Mouse (Mus musculus) embryonic facial prominence, embryonic 10.5 days (tissue): ENCODE measurements around the gene Ngp. TPM values are rescaled to one million over a fixed set of nuclear protein-coding genes. Genes with fewer than 3 reads are reported as not detected.
"Not testable (repeated sequence)": the region's sequence is repeated elsewhere in the genome, so short reads cannot be mapped to it uniquely, and the experiment has no call there.

ENCODE experiments used
- DNase-seq: peaks from one replicate; pipeline ENCODE4 v3.0.0-alpha.2; 2017; ENCODE audit warnings: low spot score
- H3K27ac ChIP-seq: fragments of 300-500 bp; sonication (generic); replicated peaks from 2 replicates; pipeline ENCODE4 v1.5.1; 2016; ENCODE audit warnings: mild to moderate bottlenecking
- H3K27me3 ChIP-seq: fragments of 300-500 bp; sonication (generic); replicated peaks from 2 replicates; pipeline ENCODE4 v1.6.1; 2016; ENCODE audit warnings: low read depth, mild to moderate bottlenecking; ENCODE audit not compliant: poor library complexity, severe bottlenecking
- H3K36me3 ChIP-seq: fragments of 300-500 bp; sonication (generic); replicated peaks from 2 replicates; pipeline ENCODE4 v1.6.1; 2016; ENCODE audit warnings: mild to moderate bottlenecking, moderate library complexity
- H3K4me1 ChIP-seq: fragments of 300-500 bp; sonication (generic); 2 replicates; pipeline ENCODE4 v1.6.1; 2016
- H3K4me3 ChIP-seq: fragments of 300-500 bp; sonication (generic); 2 replicates; pipeline ENCODE4 v1.5.1; 2016; ENCODE audit warnings: mild to moderate bottlenecking, moderate library complexity
- H3K9me3 ChIP-seq: fragments of 300-500 bp; sonication (generic); 2 replicates; pipeline ENCODE4 v1.6.1; 2016; ENCODE audit warnings: mild to moderate bottlenecking
- WGBS: fragments of 180-500 bp; shearing (Covaris S2); methylation state at CpG from one replicate; pipeline ENCODE4 v1.1.7; 2016; 5-methylcytosine and 5-hydroxymethylcytosine counted together
- polyA plus RNA-seq: library from polyadenylated mRNA; unstranded; fragments of >200 nt; fragmentation: Nextera tagmentation; extraction: Ambion mirVana; gene quantifications from 2 replicates; pipeline ENCODE4 v1.2.1, GENCODE M21; 2016

Ngp gene
- polyA plus RNA-seq, 1 experiment from 2014 or later: not detected

- H3K4me3 ChIP-seq: no peak overlapping the region
- no peak for DNase-seq
- WGBS: 95% methylated on average over 2 of the region's 2 CpGs
- H3K36me3 ChIP-seq: peaks cover 62% of the 10 kb centered on the region
- H3K4me1 ChIP-seq: peaks cover 13% of the 10 kb centered on the region
- H3K9me3 ChIP-seq: no peaks in the 10 kb centered on the region
- H3K27me3 ChIP-seq: no peaks in the 10 kb centered on the region
- H3K27ac ChIP-seq: no peak overlapping the region
These were observed 16.8 kb upstream of the Ngp start for GRCm38 (mm10) chr9:110402731-110403130.

- 93% methylated on average over 4 of the region's 4 CpGs for WGBS
- not testable (repeated sequence) for H3K9me3 ChIP-seq, DNase-seq, H3K27me3 ChIP-seq, H3K27ac ChIP-seq, H3K4me3 ChIP-seq
- Histone ChIP-seq H3K36me3 (peaks cover 57% of the 10 kb centered on the region), H3K4me1 (peaks cover 13% of the 10 kb centered on the region)
These were observed 16.3 kb upstream of the Ngp start for GRCm38 (mm10) chr9:110403240-110403639.

DNA sequence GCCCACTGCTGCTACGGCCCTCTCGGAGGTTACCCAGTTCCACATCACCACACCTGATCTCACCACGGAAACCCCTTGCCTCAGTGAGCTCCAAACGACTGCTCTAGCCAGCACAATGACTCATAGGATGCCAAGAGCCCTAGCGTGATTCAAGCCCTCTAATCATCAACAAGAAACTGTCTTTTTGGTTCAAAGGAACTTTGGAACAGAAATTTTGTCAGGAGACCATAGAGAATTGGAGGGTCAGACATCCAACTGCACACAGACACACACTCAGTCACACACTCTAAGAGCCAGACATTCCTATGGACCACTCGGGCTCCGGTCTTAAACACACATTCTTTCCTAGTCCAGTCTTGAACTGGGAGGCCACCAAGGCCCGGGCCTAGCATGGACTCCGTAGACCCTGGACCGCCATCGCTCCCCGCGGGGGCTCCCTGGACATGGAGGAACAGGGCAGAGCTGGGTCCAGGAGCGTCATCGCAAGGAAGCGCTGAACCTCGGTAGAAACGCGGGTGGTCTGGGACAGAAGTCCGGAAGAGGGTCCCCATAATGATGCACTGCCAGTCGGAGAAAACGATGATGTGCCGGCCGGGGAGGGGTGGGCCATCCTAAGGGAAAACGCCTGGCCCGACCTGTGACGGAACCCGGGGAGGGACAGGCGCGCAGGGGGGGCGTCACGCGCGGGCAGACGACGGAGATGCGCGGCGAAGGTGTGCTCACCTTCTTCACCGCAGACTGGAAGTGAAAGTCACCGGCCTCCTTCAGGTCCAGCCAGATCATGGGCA is 12.0 kb upstream of the Ngp start:
- H3K9me3 ChIP-seq: no peaks in the 10 kb centered on the region
- peaks cover 22% of the 10 kb centered on the region for H3K36me3 ChIP-seq
- 2% methylated on average over 41 of the region's 41 CpGs for WGBS
- H3K27ac ChIP-seq: peak overlapping the region; percentile 90
- H3K27me3 ChIP-seq: no peaks in the 10 kb centered on the region
- H3K4me1 ChIP-seq: peaks cover 24% of the 10 kb centered on the region
- no peak for DNase-seq
- peak overlapping the region; percentile 88 for H3K4me3 ChIP-seq

DNA sequence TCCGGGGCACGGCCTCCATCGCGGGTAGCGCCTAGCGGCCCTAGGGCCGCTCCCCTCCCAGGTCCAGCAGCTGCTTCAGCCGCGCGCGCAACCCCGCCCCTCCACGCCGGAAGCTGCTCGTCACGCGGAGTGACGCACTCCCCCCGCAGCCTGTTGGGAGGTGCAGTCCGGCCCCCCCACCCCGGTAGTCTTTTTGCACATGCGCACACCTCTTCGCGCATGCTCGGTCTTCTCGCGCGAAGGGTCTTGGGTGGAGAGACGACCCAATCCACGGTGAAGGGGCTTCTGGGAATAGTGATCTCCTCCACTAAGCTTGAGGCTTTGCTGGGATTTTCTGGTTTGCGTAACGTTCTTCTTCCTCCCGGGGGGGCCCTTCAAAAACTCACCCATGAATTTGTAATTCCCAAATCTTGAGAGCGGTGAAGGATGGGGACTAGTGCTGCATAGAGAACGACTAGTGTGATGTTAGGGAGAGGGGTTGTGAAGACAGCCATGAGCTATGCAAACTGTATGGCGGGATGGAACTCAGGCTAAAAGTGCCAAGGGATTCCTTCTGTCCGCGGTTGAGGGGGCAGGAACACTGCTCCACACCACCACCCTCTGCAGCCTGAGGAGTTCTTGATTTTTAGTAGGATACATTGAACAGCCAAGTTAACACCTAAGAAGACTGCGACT is 11.3 kb upstream of the Ngp start, which contains the start of gene Ptpn23:
Ptpn23 (minus strand) TSS at position 115 of the 675 bp plus-strand sequence.
- Histone ChIP-seq H3K4me1 (peaks cover 24% of the 10 kb centered on the region), H3K9me3 (no peaks in the 10 kb centered on the region), H3K27ac (peak within 1 kb of the TSS; percentile 90), H3K4me3 (peak within 1 kb of the TSS; percentile 88), H3K27me3 (no peaks in the 10 kb centered on the region), H3K36me3 (peaks cover 21% of the 10 kb centered on the region)
- under 1% methylated on average over 39 of the region's 39 CpGs for WGBS
- peak; percentile 99 for DNase-seq

- H3K4me3 ChIP-seq: no peak overlapping the region
These were observed 8.3 kb upstream of the Ngp start for GRCm38 (mm10) chr9:110410908-110411887.

GRCm38 (mm10) chr9:110412926-110413325 is 6.6 kb upstream of the Ngp start:
- WGBS: 76% methylated on average over 7 of the region's 7 CpGs

More at GRCm38 (mm10) chr9:110410908-110411887, 8.3 kb upstream of the Ngp start:
- H3K9me3 ChIP-seq: no peaks in the 10 kb centered on the region
- no peak overlapping the region for H3K27ac ChIP-seq
- peaks cover 24% of the 10 kb centered on the region for H3K4me1 ChIP-seq
- H3K36me3 ChIP-seq: no peaks in the 10 kb centered on the region
- peak; percentile 85 for DNase-seq
- no peaks in the 10 kb centered on the region for H3K27me3 ChIP-seq
- WGBS: 44% methylated on average over 6 of the region's 6 CpGs

GRCm38 (mm10) chr9:110413785-110414184 is 5.8 kb upstream of the Ngp start:
- Histone ChIP-seq H3K4me1 (peaks cover 7% of the 10 kb centered on the region), H3K9me3 (no peaks in the 10 kb centered on the region), H3K27ac (no peak overlapping the region), H3K27me3 (no peaks in the 10 kb centered on the region), H3K4me3 (no peak overlapping the region), H3K36me3 (no peaks in the 10 kb centered on the region)
- peak; percentile 60 for DNase-seq
- 53% methylated on average over 9 of the region's 9 CpGs for WGBS

More at GRCm38 (mm10) chr9:110412926-110413325, 6.6 kb upstream of the Ngp start:
- no peak overlapping the region for H3K4me3 ChIP-seq
- peaks cover 11% of the 10 kb centered on the region for H3K4me1 ChIP-seq
- H3K27me3 ChIP-seq: no peaks in the 10 kb centered on the region
- no peak for DNase-seq
- no peak overlapping the region for H3K27ac ChIP-seq
- no peaks in the 10 kb centered on the region for H3K36me3 ChIP-seq
- no peaks in the 10 kb centered on the region for H3K9me3 ChIP-seq

DNA sequence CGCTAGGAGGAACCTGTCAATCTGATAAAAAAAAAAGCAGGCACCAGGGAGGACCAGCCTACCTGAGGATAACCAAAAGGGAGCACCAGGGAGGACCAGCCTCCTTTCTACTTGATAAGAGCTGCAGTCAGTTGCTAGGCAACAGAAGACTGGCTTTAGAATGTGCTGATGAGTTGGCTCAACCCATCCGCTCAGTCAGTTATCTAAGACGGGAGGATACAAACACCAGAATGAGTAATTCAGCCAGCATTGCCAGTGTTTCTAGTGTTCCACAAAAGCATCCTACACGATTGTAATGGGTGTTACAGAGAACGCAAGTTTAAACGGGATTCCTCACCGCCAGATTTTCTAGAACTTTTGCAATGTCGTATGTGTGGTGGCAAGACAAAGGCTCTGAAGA is 11.7 kb downstream of the Ngp start:
- peaks cover 77% of the 10 kb centered on the region for H3K36me3 ChIP-seq
- H3K27ac ChIP-seq: no peak overlapping the region
- DNase-seq: no peak
- no peak overlapping the region for H3K4me3 ChIP-seq
- no peaks in the 10 kb centered on the region for H3K27me3 ChIP-seq
- no peaks in the 10 kb centered on the region for H3K4me1 ChIP-seq
- H3K9me3 ChIP-seq: no peaks in the 10 kb centered on the region
- WGBS: 89% methylated on average over 8 of the region's 8 CpGs

GRCm38 (mm10) chr9:110433045-110433444 is 13.5 kb downstream of the Ngp start:
- no peak for DNase-seq
- H3K9me3 ChIP-seq: no peaks in the 10 kb centered on the region
- no peaks in the 10 kb centered on the region for H3K27me3 ChIP-seq
- H3K36me3 ChIP-seq: peaks cover 75% of the 10 kb centered on the region
- no peaks in the 10 kb centered on the region for H3K4me1 ChIP-seq
- no peak overlapping the region for H3K27ac ChIP-seq
- WGBS: 90% methylated on average over 2 of the region's 2 CpGs
- no peak overlapping the region for H3K4me3 ChIP-seq

- 93% methylated on average over 11 of the region's 11 CpGs for WGBS
- peaks cover 47% of the 10 kb centered on the region for H3K36me3 ChIP-seq
- no peaks in the 10 kb centered on the region for H3K4me1 ChIP-seq
- no peak overlapping the region for H3K27ac ChIP-seq
- DNase-seq: no peak
- no peak overlapping the region for H3K4me3 ChIP-seq
- no peaks in the 10 kb centered on the region for H3K27me3 ChIP-seq
- H3K9me3 ChIP-seq: no peaks in the 10 kb centered on the region
These were observed 16.5 kb downstream of the Ngp start for GRCm38 (mm10) chr9:110436041-110436440.

- H3K4me3 ChIP-seq: no peak overlapping the region
These were observed 20.5 kb downstream of the Ngp start for GRCm38 (mm10) chr9:110440049-110440448.

GRCm38 (mm10) chr9:110440559-110440958 is 21.0 kb downstream of the Ngp start:
- DNase-seq: no peak
- WGBS: 89% methylated on average over 6 of the region's 6 CpGs
- Histone ChIP-seq H3K4me3 (no peak overlapping the region), H3K9me3 (no peaks in the 10 kb centered on the region), H3K27me3 (no peaks in the 10 kb centered on the region), H3K27ac (no peak overlapping the region), H3K36me3 (peaks cover 38% of the 10 kb centered on the region), H3K4me1 (no peaks in the 10 kb centered on the region)

More at GRCm38 (mm10) chr9:110440049-110440448, 20.5 kb downstream of the Ngp start:
- WGBS: 63% methylated on average over 5 of the region's 5 CpGs
- Histone ChIP-seq H3K9me3 (no peaks in the 10 kb centered on the region), H3K36me3 (peaks cover 43% of the 10 kb centered on the region), H3K27me3 (no peaks in the 10 kb centered on the region), H3K4me1 (no peaks in the 10 kb centered on the region), H3K27ac (no peak overlapping the region)
- DNase-seq: no peak
